Mouse (Mus musculus): ENCODE measurements at regions not wholly inside any gene's neighbourhood (a gene's known extent, or its start where the extent isn't known, plus 50 kb on each side); places are given as distances from the start of the nearest gene placed in this dataset.

DNA sequence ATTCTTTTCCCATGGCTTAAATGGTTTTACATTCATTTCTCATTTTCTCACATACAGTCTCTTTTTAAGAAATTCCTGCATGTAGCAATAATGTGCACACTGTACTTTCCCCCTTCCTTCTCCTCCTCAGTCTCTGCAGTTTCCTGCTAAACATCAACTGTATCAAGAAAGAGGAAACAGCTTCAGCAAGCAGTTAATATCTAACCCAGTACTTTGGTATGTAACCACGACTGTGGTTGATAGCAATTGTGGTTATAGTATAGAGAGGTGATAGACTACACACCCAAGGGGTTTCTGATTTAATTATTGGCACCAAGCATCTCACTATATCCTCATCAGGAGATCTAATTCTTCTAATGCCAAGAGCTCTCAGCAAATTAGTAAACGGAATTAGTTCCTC is 52.8 kb upstream of the Eci2 start:
- ATAC-seq (replicated peaks; ENCODE audit: insufficient number of reproducible peaks, low FRiP score, low TSS enrichment) = no peak
- 63% methylated on average over 2 of the region's 2 CpGs for whole genome bisulfite sequencing (ENCODE audit: insufficient replicate concordance)

GRCm38 (mm10) chr13:35085386-35085785 is 58.5 kb upstream of the Eci2 start:
- H3K36me3 ChIP-seq (ENCODE audit: control insufficient read depth, insufficient read depth, low read length) = no peaks in the 10 kb centered on the region
- 73% methylated on average over 3 of the region's 3 CpGs for WGBS (ENCODE audit: insufficient replicate concordance)
- no peaks in the 10 kb centered on the region for H3K9me3 ChIP-seq (replicated peaks; ENCODE audit: control insufficient read depth, low read length)
- H3K4me3 ChIP-seq (ENCODE audit: low read depth, low read length) = no peak overlapping the region
- no peaks in the 10 kb centered on the region for H3K4me1 ChIP-seq (ENCODE audit: control insufficient read depth, insufficient read depth, low read length)
- H3K27me3 ChIP-seq (ENCODE audit: control insufficient read depth, insufficient read depth, low read length) = no peaks in the 10 kb centered on the region
- no peak overlapping the region for H3K27ac ChIP-seq (ENCODE audit: low read depth, low read length)
- H3K9ac ChIP-seq (ENCODE audit: low read depth, low read length) = no peak overlapping the region
- H3K4me2 ChIP-seq = no peak overlapping the region
- no peak for ATAC-seq (replicated peaks; ENCODE audit: insufficient number of reproducible peaks, low FRiP score, low TSS enrichment)

More for the DNA sequence above, 52.8 kb upstream of the Eci2 start:
- Histone ChIP-seq H3K9ac (ENCODE audit: low read depth, low read length) (no peak overlapping the region), H3K27ac (ENCODE audit: low read depth, low read length) (no peak overlapping the region), H3K9me3 (replicated peaks; ENCODE audit: control insufficient read depth, low read length) (no peaks in the 10 kb centered on the region), H3K4me2 (no peak overlapping the region), H3K4me1 (ENCODE audit: control insufficient read depth, insufficient read depth, low read length) (no peaks in the 10 kb centered on the region), H3K27me3 (ENCODE audit: control insufficient read depth, insufficient read depth, low read length) (no peaks in the 10 kb centered on the region), H3K4me3 (ENCODE audit: low read depth, low read length) (no peak overlapping the region), H3K36me3 (ENCODE audit: control insufficient read depth, insufficient read depth, low read length) (no peaks in the 10 kb centered on the region)

DNA sequence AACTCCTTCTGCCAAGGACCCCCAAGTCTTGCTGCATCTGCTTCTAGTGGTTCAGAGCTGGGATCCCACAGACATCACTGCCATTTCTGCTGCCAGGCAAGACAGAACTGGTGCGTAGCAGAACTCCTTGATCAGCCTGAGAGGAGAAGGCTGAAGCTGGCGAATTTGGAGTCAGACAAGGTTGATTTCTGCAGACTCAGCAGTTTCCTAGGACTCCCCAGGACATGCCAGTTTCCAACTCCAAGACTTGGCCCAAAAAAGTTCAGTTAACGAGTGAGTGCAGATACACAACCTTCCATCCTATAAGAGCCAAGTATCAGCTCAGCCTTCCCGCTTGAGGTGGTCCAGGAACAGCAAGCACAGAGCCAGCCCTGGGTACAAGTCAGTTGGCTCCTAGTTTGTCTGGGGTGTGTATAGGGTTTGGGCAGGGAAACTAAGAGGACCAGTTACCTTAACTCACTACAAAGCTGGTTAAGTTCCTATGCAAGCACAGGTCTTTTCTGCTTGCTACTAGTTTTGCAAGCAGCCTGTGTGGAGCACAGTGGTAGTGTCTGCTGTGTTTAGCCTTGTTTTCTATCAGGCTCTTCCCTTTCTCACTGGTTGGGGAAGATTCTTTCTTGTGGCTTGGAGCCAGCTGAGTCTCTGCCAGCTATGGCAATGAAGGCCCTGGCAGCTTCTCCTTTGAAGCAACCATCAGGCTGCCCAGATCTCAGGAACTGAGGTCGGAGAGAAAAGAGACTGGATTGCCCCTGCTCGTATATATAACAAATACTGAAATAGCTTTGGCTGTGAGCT is 60.5 kb upstream of the Eci2 start:
- Histone ChIP-seq H3K4me3 (ENCODE audit: low read depth, low read length) (no peak overlapping the region), H3K9me3 (replicated peaks; ENCODE audit: control insufficient read depth, low read length) (no peaks in the 10 kb centered on the region), H3K27ac (ENCODE audit: low read depth, low read length) (no peak overlapping the region), H3K27me3 (ENCODE audit: control insufficient read depth, insufficient read depth, low read length) (no peaks in the 10 kb centered on the region), H3K36me3 (ENCODE audit: control insufficient read depth, insufficient read depth, low read length) (no peaks in the 10 kb centered on the region), H3K4me1 (ENCODE audit: control insufficient read depth, insufficient read depth, low read length) (no peaks in the 10 kb centered on the region), H3K9ac (ENCODE audit: low read depth, low read length) (no peak overlapping the region), H3K4me2 (no peak overlapping the region)
- 82% methylated on average over 6 of the region's 6 CpGs for WGBS (ENCODE audit: insufficient replicate concordance)
- no peak for ATAC-seq (replicated peaks; ENCODE audit: insufficient number of reproducible peaks, low FRiP score, low TSS enrichment)

- Histone ChIP-seq H3K4me2 (no peak overlapping the region), H3K27me3 (ENCODE audit: control insufficient read depth, insufficient read depth, low read length) (no peaks in the 10 kb centered on the region), H3K4me1 (ENCODE audit: control insufficient read depth, insufficient read depth, low read length) (no peaks in the 10 kb centered on the region), H3K9ac (ENCODE audit: low read depth, low read length) (no peak overlapping the region), H3K9me3 (replicated peaks; ENCODE audit: control insufficient read depth, low read length) (no peaks in the 10 kb centered on the region), H3K4me3 (ENCODE audit: low read depth, low read length) (no peak overlapping the region), H3K27ac (ENCODE audit: low read depth, low read length) (no peak overlapping the region), H3K36me3 (ENCODE audit: control insufficient read depth, insufficient read depth, low read length) (no peaks in the 10 kb centered on the region)
- ATAC-seq (replicated peaks; ENCODE audit: insufficient number of reproducible peaks, low FRiP score, low TSS enrichment) = no peak
- WGBS (ENCODE audit: insufficient replicate concordance) = 79% methylated on average over 3 of the region's 3 CpGs
These were observed 64.3 kb upstream of the Eci2 start for GRCm38 (mm10) chr13:35091155-35091554.

DNA sequence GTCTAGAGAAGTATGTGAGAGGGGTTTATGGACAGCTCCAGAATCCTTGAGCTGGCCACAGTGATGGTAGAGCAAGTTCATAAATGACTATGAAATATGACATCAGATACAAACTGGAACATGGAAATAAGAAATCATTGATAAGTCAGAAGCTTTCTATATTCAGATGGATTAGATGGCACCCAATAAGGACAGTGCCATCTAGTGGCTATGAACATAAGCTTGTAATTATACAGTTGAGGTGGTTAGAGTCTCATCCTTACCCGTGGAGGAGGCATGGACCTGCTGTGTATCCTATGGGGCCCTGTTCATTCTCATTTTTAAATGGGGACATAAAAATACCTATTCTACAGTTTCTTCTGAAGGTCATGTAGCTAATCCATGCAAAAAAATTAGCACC is 92.9 kb upstream of the Eci2 start:
- H3K27ac ChIP-seq (ENCODE audit: low read depth, low read length) = no peak overlapping the region

GRCm38 (mm10) chr13:35129475-35129874 is 102.6 kb upstream of the Eci2 start:
- ATAC-seq (replicated peaks; ENCODE audit: insufficient number of reproducible peaks, low FRiP score, low TSS enrichment) = no peak
- H3K27me3 ChIP-seq (ENCODE audit: control insufficient read depth, insufficient read depth, low read length) = no peaks in the 10 kb centered on the region
- no peak overlapping the region for H3K4me3 ChIP-seq (ENCODE audit: low read depth, low read length)
- H3K36me3 ChIP-seq (ENCODE audit: control insufficient read depth, insufficient read depth, low read length) = no peaks in the 10 kb centered on the region
- H3K9ac ChIP-seq (ENCODE audit: low read depth, low read length) = no peak overlapping the region
- 39% methylated on average over 2 of the region's 2 CpGs for WGBS (ENCODE audit: insufficient replicate concordance)
- no peaks in the 10 kb centered on the region for H3K4me1 ChIP-seq (ENCODE audit: control insufficient read depth, insufficient read depth, low read length)
- H3K4me2 ChIP-seq = no peak overlapping the region
- H3K27ac ChIP-seq (ENCODE audit: low read depth, low read length) = no peak overlapping the region
- no peaks in the 10 kb centered on the region for H3K9me3 ChIP-seq (replicated peaks; ENCODE audit: control insufficient read depth, low read length)

More for the DNA sequence above, 92.9 kb upstream of the Eci2 start:
- no peaks in the 10 kb centered on the region for H3K9me3 ChIP-seq (replicated peaks; ENCODE audit: control insufficient read depth, low read length)
- H3K4me1 ChIP-seq (ENCODE audit: control insufficient read depth, insufficient read depth, low read length) = no peaks in the 10 kb centered on the region
- no peaks in the 10 kb centered on the region for H3K27me3 ChIP-seq (ENCODE audit: control insufficient read depth, insufficient read depth, low read length)
- ATAC-seq (replicated peaks; ENCODE audit: insufficient number of reproducible peaks, low FRiP score, low TSS enrichment) = no peak
- no peaks in the 10 kb centered on the region for H3K36me3 ChIP-seq (ENCODE audit: control insufficient read depth, insufficient read depth, low read length)
- H3K9ac ChIP-seq (ENCODE audit: low read depth, low read length) = no peak overlapping the region
- no peak overlapping the region for H3K4me3 ChIP-seq (ENCODE audit: low read depth, low read length)
- WGBS (ENCODE audit: insufficient replicate concordance) = 26% methylated on average over 1 of the region's 1 CpGs
- no peak overlapping the region for H3K4me2 ChIP-seq

- no peak overlapping the region for H3K27ac ChIP-seq (ENCODE audit: low read depth, low read length)
- no peak overlapping the region for H3K4me3 ChIP-seq (ENCODE audit: low read depth, low read length)
- no peaks in the 10 kb centered on the region for H3K36me3 ChIP-seq (ENCODE audit: control insufficient read depth, insufficient read depth, low read length)
- no peak for ATAC-seq (replicated peaks; ENCODE audit: insufficient number of reproducible peaks, low FRiP score, low TSS enrichment)
- H3K27me3 ChIP-seq (ENCODE audit: control insufficient read depth, insufficient read depth, low read length) = no peaks in the 10 kb centered on the region
- no peak overlapping the region for H3K4me2 ChIP-seq
- WGBS (ENCODE audit: insufficient replicate concordance) = 64% methylated on average over 8 of the region's 8 CpGs
- H3K9ac ChIP-seq (ENCODE audit: low read depth, low read length) = no peak overlapping the region
- H3K4me1 ChIP-seq (ENCODE audit: control insufficient read depth, insufficient read depth, low read length) = no peaks in the 10 kb centered on the region
- H3K9me3 ChIP-seq (replicated peaks; ENCODE audit: control insufficient read depth, low read length) = no peaks in the 10 kb centered on the region
These were observed 104.6 kb upstream of the Eci2 start for GRCm38 (mm10) chr13:35131272-35132185.

- no peaks in the 10 kb centered on the region for H3K4me1 ChIP-seq (ENCODE audit: control insufficient read depth, insufficient read depth, low read length)
- H3K9me3 ChIP-seq (replicated peaks; ENCODE audit: control insufficient read depth, low read length) = no peaks in the 10 kb centered on the region
- WGBS (ENCODE audit: insufficient replicate concordance) = 81% methylated on average over 1 of the region's 1 CpGs
- H3K27ac ChIP-seq (ENCODE audit: low read depth, low read length) = no peak overlapping the region
- H3K36me3 ChIP-seq (ENCODE audit: control insufficient read depth, insufficient read depth, low read length) = no peaks in the 10 kb centered on the region
- H3K27me3 ChIP-seq (ENCODE audit: control insufficient read depth, insufficient read depth, low read length) = no peaks in the 10 kb centered on the region
- H3K4me2 ChIP-seq = no peak overlapping the region
- no peak overlapping the region for H3K4me3 ChIP-seq (ENCODE audit: low read depth, low read length)
- H3K9ac ChIP-seq (ENCODE audit: low read depth, low read length) = no peak overlapping the region
- no peak for ATAC-seq (replicated peaks; ENCODE audit: insufficient number of reproducible peaks, low FRiP score, low TSS enrichment)
These were observed 124.7 kb upstream of the Eci2 start for GRCm38 (mm10) chr13:35151629-35152028.
